Mouse (Mus musculus) olfactory bulb, adult 2 months (tissue): Measurements from ENCODE around the gene Stk26.

Source experiments
- CTCF ChIP-seq: fragments of 200-500 bp; IDR thresholded peaks from 2 replicates; pipeline ENCODE4 v1.5.1; 2012; ENCODE audit warnings: low read depth, mild to moderate bottlenecking, low read length, moderate library complexity; ENCODE audit not compliant: insufficient read depth
- POLR2A ChIP-seq: fragments of 200-500 bp; IDR thresholded peaks from 2 replicates; pipeline ENCODE4 v1.6.1; 2012; ENCODE audit warnings: mild to moderate bottlenecking, low read depth, low read length, moderate library complexity; ENCODE audit not compliant: insufficient read depth

GRCm38 (mm10) chrX:50841587-50841986, 740 bp downstream of the Stk26 start:
- no peak for TF ChIP-seq CTCF
- TF ChIP-seq POLR2A: no peak
